Mouse (Mus musculus) right cerebral cortex, postnatal 4 days (tissue): ENCODE data around the gene Mtmr14.
A peak's percentile ranks its signal among the peaks of the same experiment; 100 is the strongest.

ENCODE experiments used
- DNase-seq: peaks from one replicate; pipeline ENCODE4 v3.0.0-alpha.2; 2022

Mtmr14 gene

GRCm38 (mm10) chr6:113282101-113282802 lies 44.6 kb downstream of the Mtmr14 start, which contains the start of gene Cpne9:
TSS of gene Cpne9 (plus strand) at chr6:113282307.
- DNase-seq, result peak; percentile 34

- no peak for DNase-seq
Observed at GRCm38 (mm10) chr6:113282969-113283368, 45.3 kb downstream of the Mtmr14 start.

GRCm38 (mm10) chr6:113283500-113283899 lies 45.9 kb downstream of the Mtmr14 start:
- no peak for DNase-seq

GRCm38 (mm10) chr6:113284931-113285330 lies 47.3 kb downstream of the Mtmr14 start:
- DNase-seq, result no peak

GRCm38 (mm10) chr6:113286316-113286715 lies 48.7 kb downstream of the Mtmr14 start:
- DNase-seq, result no peak

- no peak for DNase-seq
Observed at GRCm38 (mm10) chr6:113287236-113287635, 49.6 kb downstream of the Mtmr14 start.

GRCm38 (mm10) chr6:113289346-113289745 lies 51.7 kb downstream of the Mtmr14 start:
- DNase-seq, result no peak

- no peak for DNase-seq
Observed at GRCm38 (mm10) chr6:113290346-113290745, 52.7 kb downstream of the Mtmr14 start.

GRCm38 (mm10) chr6:113292938-113293337 lies 55.3 kb downstream of the Mtmr14 start:
- no peak for DNase-seq

GRCm38 (mm10) chr6:113296046-113296445 lies 58.4 kb downstream of the Mtmr14 start:
- no peak for DNase-seq

GRCm38 (mm10) chr6:113296639-113297038 lies 59.0 kb downstream of the Mtmr14 start:
- DNase-seq, result no peak

- DNase-seq, result no peak
Observed at GRCm38 (mm10) chr6:113301350-113301749, 63.7 kb downstream of the Mtmr14 start.

- no peak for DNase-seq
Observed at GRCm38 (mm10) chr6:113302258-113302657, 64.6 kb downstream of the Mtmr14 start.

GRCm38 (mm10) chr6:113306322-113306985 lies 68.8 kb downstream of the Mtmr14 start:
- peak; percentile 97 for DNase-seq

- no peak for DNase-seq
Observed at GRCm38 (mm10) chr6:113306986-113307349, 69.3 kb downstream of the Mtmr14 start, which contains the start of gene Brpf1. TSS of gene Brpf1 (plus strand) at chr6:113307137.

- peak; percentile 31 for DNase-seq
Observed at GRCm38 (mm10) chr6:113307481-113308121, 70.0 kb downstream of the Mtmr14 start.

- DNase-seq, result no peak
Observed at GRCm38 (mm10) chr6:113308141-113308540, 70.5 kb downstream of the Mtmr14 start.

GRCm38 (mm10) chr6:113315972-113316371 lies 78.3 kb downstream of the Mtmr14 start:
- DNase-seq, result no peak

GRCm38 (mm10) chr6:113326533-113327315 lies 89.1 kb downstream of the Mtmr14 start, which contains the start of gene Ogg1:
TSS of gene Ogg1 (plus strand) at chr6:113326972.
- peak; percentile 94 for DNase-seq

GRCm38 (mm10) chr6:113329396-113329795 lies 91.8 kb downstream of the Mtmr14 start:
- DNase-seq, result no peak

- DNase-seq, result no peak
Observed at GRCm38 (mm10) chr6:113330547-113330946, 92.9 kb downstream of the Mtmr14 start.
